Mouse (Mus musculus): Measurements from ENCODE around the gene Fndc3a. TPM values are rescaled to one million over a fixed set of nuclear protein-coding genes. Genes with fewer than 3 reads are reported as not detected.

Fndc3a gene
- polyA plus RNA-seq (2016; fragmentation: Nextera tagmentation; extraction: Ambion mirVana), result 45.4 and 46.6 TPM in 2 replicates

- WGBS, result under 1% methylated on average over 60 of the region's 82 CpGs
- peak; percentile 93 for ATAC-seq (ENCODE audit: low FRiP score)
Observed at GRCm38 (mm10) chr14:72709710-72710340, at the start of gene Fndc3a. Gene Fndc3a (minus strand): TSS chr14:72710003.

GRCm38 (mm10) chr14:72752893-72753292, 43.1 kb upstream of the Fndc3a start:
- ATAC-seq (ENCODE audit: low FRiP score), result no peak
- Histone ChIP-seq H3K4me1 (no peaks in the 10 kb centered on the region), H3K9ac (no peak overlapping the region), H3K9me3 (no peaks in the 10 kb centered on the region), H3K36me3 (replicated peaks) (no peaks in the 10 kb centered on the region), H3K4me2 (no peak overlapping the region), H3K27me3 (no peaks in the 10 kb centered on the region), H3K27ac (no peak overlapping the region), H3K4me3 (replicated peaks) (no peak overlapping the region)
- 78% methylated on average over 6 of the region's 6 CpGs for WGBS

More at GRCm38 (mm10) chr14:72709710-72710340, at the start of gene Fndc3a:
- Histone ChIP-seq H3K27me3 (peaks cover 13% of the 10 kb centered on the region), H3K9ac (peak within 1 kb of the TSS; percentile 84), H3K9me3 (no peaks in the 10 kb centered on the region), H3K36me3 (replicated peaks) (no peaks in the 10 kb centered on the region), H3K4me1 (peaks cover 7% of the 10 kb centered on the region; the same call in 1 of the 2 replicates), H3K4me3 (replicated peaks) (peak within 1 kb of the TSS; percentile 84), H3K4me2 (peak within 1 kb of the TSS; percentile 78), H3K27ac (peak within 1 kb of the TSS; percentile 88)

GRCm38 (mm10) chr14:72750426-72751182, 40.8 kb upstream of the Fndc3a start:
- H3K4me3 ChIP-seq (replicated peaks), result no peak overlapping the region
- H3K4me1 ChIP-seq, result no peaks in the 10 kb centered on the region
- no peak for ATAC-seq (ENCODE audit: low FRiP score)
- no peak overlapping the region for H3K27ac ChIP-seq
- 85% methylated on average over 5 of the region's 5 CpGs for WGBS
- H3K36me3 ChIP-seq (replicated peaks), result no peaks in the 10 kb centered on the region
- H3K4me2 ChIP-seq, result no peak overlapping the region
- no peak overlapping the region for H3K9ac ChIP-seq
- no peaks in the 10 kb centered on the region for H3K27me3 ChIP-seq
- H3K9me3 ChIP-seq, result no peaks in the 10 kb centered on the region

GRCm38 (mm10) chr14:72748331-72748730, 38.5 kb upstream of the Fndc3a start:
- Histone ChIP-seq H3K4me1 (no peaks in the 10 kb centered on the region), H3K36me3 (replicated peaks) (no peaks in the 10 kb centered on the region), H3K27ac (no peak overlapping the region), H3K9me3 (no peaks in the 10 kb centered on the region), H3K9ac (no peak overlapping the region), H3K4me2 (no peak overlapping the region), H3K4me3 (replicated peaks) (no peak overlapping the region), H3K27me3 (no peaks in the 10 kb centered on the region)
- ATAC-seq (ENCODE audit: low FRiP score), result no peak
- 89% methylated on average over 5 of the region's 5 CpGs for WGBS

GRCm38 (mm10) chr14:72741667-72742066, 31.9 kb upstream of the Fndc3a start:
- Histone ChIP-seq H3K4me2 (no peak overlapping the region), H3K4me1 (no peaks in the 10 kb centered on the region; the same call in 1 of the 2 replicates), H3K9ac (no peak overlapping the region), H3K27me3 (no peaks in the 10 kb centered on the region; the same call in 1 of the 2 replicates), H3K4me3 (replicated peaks) (no peak overlapping the region), H3K27ac (no peak overlapping the region), H3K9me3 (no peaks in the 10 kb centered on the region), H3K36me3 (replicated peaks) (no peaks in the 10 kb centered on the region)
- ATAC-seq (ENCODE audit: low FRiP score), result no peak
- WGBS, result 91% methylated on average over 3 of the region's 3 CpGs

GRCm38 (mm10) chr14:72740336-72740735, 30.5 kb upstream of the Fndc3a start:
- Histone ChIP-seq H3K9me3 (no peaks in the 10 kb centered on the region), H3K27ac (no peak overlapping the region), H3K9ac (no peak overlapping the region), H3K36me3 (replicated peaks) (no peaks in the 10 kb centered on the region), H3K27me3 (no peaks in the 10 kb centered on the region; the same call in 1 of the 2 replicates), H3K4me1 (no peaks in the 10 kb centered on the region; the same call in 1 of the 2 replicates), H3K4me2 (no peak overlapping the region), H3K4me3 (replicated peaks) (no peak overlapping the region)
- WGBS, result 81% methylated on average over 5 of the region's 5 CpGs
- ATAC-seq (ENCODE audit: low FRiP score), result no peak

GRCm38 (mm10) chr14:72739484-72740208, 29.8 kb upstream of the Fndc3a start:
- 59% methylated on average over 8 of the region's 8 CpGs for WGBS
- no peak overlapping the region for H3K4me3 ChIP-seq (replicated peaks)
- no peaks in the 10 kb centered on the region for H3K9me3 ChIP-seq
- H3K36me3 ChIP-seq (replicated peaks), result no peaks in the 10 kb centered on the region
- ATAC-seq (ENCODE audit: low FRiP score), result no peak
- H3K4me2 ChIP-seq, result no peak overlapping the region
- H3K27me3 ChIP-seq, result no peaks in the 10 kb centered on the region; the same call in 1 of the 2 replicates
- H3K4me1 ChIP-seq, result no peaks in the 10 kb centered on the region; the same call in 1 of the 2 replicates
- no peak overlapping the region for H3K9ac ChIP-seq
- no peak overlapping the region for H3K27ac ChIP-seq

- Histone ChIP-seq H3K4me1 (no peaks in the 10 kb centered on the region; the same call in 1 of the 2 replicates), H3K27ac (no peak overlapping the region), H3K27me3 (no peaks in the 10 kb centered on the region; the same call in 1 of the 2 replicates), H3K36me3 (replicated peaks) (no peaks in the 10 kb centered on the region), H3K9me3 (no peaks in the 10 kb centered on the region), H3K9ac (no peak overlapping the region), H3K4me3 (replicated peaks) (no peak overlapping the region), H3K4me2 (no peak overlapping the region)
- no peak for ATAC-seq (ENCODE audit: low FRiP score)
- 87% methylated on average over 4 of the region's 4 CpGs for WGBS
Observed at GRCm38 (mm10) chr14:72738776-72739175, 29.0 kb upstream of the Fndc3a start.

- Histone ChIP-seq H3K9ac (no peak overlapping the region), H3K36me3 (replicated peaks) (no peaks in the 10 kb centered on the region), H3K4me3 (replicated peaks) (no peak overlapping the region), H3K4me2 (no peak overlapping the region), H3K4me1 (no peaks in the 10 kb centered on the region; the same call in 1 of the 2 replicates), H3K27me3 (no peaks in the 10 kb centered on the region; the same call in 1 of the 2 replicates), H3K27ac (no peak overlapping the region), H3K9me3 (no peaks in the 10 kb centered on the region)
- WGBS, result 88% methylated on average over 4 of the region's 4 CpGs
- ATAC-seq (ENCODE audit: low FRiP score), result no peak
Observed at GRCm38 (mm10) chr14:72738217-72738616, 28.4 kb upstream of the Fndc3a start.

- no peak for ATAC-seq (ENCODE audit: low FRiP score)
- Histone ChIP-seq H3K4me3 (replicated peaks) (no peak overlapping the region), H3K27me3 (no peaks in the 10 kb centered on the region), H3K36me3 (replicated peaks) (no peaks in the 10 kb centered on the region), H3K4me1 (no peaks in the 10 kb centered on the region), H3K9ac (no peak overlapping the region), H3K27ac (no peak overlapping the region), H3K4me2 (no peak overlapping the region), H3K9me3 (no peaks in the 10 kb centered on the region)
- whole genome bisulfite sequencing, result 52% methylated on average over 3 of the region's 3 CpGs
Observed at GRCm38 (mm10) chr14:72725865-72726264, 16.1 kb upstream of the Fndc3a start.

GRCm38 (mm10) chr14:72722274-72723053, 12.7 kb upstream of the Fndc3a start:
- Histone ChIP-seq H3K9me3 (no peaks in the 10 kb centered on the region), H3K4me3 (replicated peaks) (no peak overlapping the region), H3K9ac (no peak overlapping the region), H3K27me3 (no peaks in the 10 kb centered on the region), H3K4me1 (no peaks in the 10 kb centered on the region), H3K27ac (no peak overlapping the region), H3K36me3 (replicated peaks) (no peaks in the 10 kb centered on the region), H3K4me2 (no peak overlapping the region)
- 84% methylated on average over 3 of the region's 3 CpGs for WGBS
- no peak for ATAC-seq (ENCODE audit: low FRiP score)

Data from forebrain, embryonic 12.5 days (tissue).